Mouse (Mus musculus): ENCODE results near the gene Olfr922.

Gene Olfr922

GRCm38 (mm10) chr9:38814314-38814713 is at the start of gene Olfr922:
Olfr922 (plus strand) TSS chr9:38814614.
- no peak for DNase-seq (ENCODE audit: low read depth in 2 of 2, low spot score in 2 of 2)

DNA sequence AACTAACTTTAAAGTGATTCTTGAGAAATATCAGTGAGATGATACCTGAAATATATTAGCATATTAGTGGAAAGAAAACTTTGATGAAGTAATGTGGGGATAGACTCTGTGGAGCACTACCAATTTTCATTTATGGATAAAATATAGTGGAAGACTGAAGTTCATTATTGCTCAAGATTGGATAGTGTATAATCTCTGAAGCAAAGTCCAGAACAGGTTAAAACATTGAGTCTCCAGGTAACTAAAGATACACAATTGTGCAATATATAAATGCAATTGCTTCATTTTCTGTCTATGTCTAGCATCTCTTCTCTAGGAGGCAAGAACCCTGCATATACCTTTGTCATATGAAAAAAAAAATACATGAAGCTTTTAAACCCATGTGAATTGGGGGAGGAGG is 41.6 kb upstream of the Olfr922 start, which contains the start of gene Olfr921:
TSS of gene Olfr921 (plus strand) at position 301 of the 400 bp plus-strand sequence.
- no peak for DNase-seq (ENCODE audit: low read depth in 2 of 2, low spot score in 2 of 2)

DNA sequence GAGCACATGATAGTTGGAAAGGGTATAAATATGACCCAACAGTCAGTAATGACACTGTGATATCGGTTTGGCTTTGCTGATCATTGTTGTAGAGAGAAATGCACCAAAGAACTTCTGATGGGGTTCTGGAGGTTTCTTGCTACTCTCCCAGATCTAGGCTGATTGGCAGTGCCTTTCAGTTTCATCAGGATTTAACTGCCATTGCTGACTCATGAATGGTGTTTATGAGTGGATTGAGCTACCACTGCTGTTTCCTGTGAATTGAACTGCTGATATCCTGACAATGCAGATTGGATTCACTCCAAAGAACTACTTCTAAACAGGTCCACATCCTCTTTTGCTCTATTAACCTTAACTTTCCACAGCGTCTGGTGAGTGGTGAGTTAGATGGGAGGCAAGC is 21.7 kb upstream of the Olfr922 start:
- DNase-seq (ENCODE audit: low read depth in 2 of 2, low spot score in 2 of 2): no peak

GRCm38 (mm10) chr9:38805696-38806095 is 8.7 kb upstream of the Olfr922 start:
- no peak for DNase-seq (ENCODE audit: low read depth in 2 of 2, low spot score in 2 of 2)

DNA sequence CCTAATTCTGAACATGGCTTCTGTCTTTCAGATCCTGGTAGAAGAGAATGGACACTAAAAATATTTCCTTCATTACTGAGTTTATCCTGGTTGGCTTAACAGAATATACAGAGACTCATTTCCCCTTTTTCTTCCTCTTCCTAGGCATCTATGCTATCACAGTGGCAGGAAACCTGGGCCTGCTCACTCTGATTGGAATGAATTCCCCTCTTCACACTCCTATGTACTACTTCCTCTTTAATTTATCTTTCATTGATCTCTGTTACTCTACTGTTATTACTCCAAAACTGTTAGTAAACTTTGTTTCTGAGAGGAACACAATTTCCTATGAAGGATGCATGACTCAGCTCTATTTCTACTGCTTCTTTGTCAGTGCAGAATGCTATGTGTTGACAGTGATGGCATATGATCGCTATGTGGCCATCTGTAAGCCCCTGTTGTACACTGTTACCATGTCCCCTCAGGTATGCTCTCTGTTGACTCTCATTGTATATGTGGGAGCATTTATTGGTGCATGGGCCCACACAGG is 1.1 kb downstream of the Olfr922 start:
- DNase-seq (ENCODE audit: low read depth in 2 of 2, low spot score in 2 of 2): no peak

- no peak for DNase-seq (ENCODE audit: low read depth in 2 of 2, low spot score in 2 of 2)
These were observed 11.8 kb downstream of the Olfr922 start, which contains the start of gene Olfr923 for GRCm38 (mm10) chr9:38826245-38826644. Olfr923 (plus strand) TSS chr9:38826545.

DNA sequence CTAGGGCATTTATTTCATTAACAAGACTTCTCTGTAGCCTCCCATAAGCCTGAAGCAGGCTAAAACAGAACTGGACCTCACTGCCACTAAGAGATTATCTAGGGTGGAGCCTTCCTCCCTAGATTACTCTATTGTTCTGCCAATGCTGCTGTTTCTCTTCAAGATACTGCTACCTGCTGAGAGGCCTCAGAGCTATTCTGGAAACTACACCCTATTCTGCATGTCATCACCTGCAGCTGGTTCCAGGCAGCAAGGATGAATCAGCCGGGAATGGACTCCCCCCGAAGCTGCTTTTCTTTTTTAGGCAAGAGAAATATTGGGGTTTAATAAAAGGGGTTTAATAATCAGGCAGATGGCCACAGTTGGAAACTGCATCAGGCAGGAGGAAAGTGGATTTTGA is 18.6 kb downstream of the Olfr922 start:
- DNase-seq (ENCODE audit: low read depth in 2 of 2, low spot score in 2 of 2): no peak

DNA sequence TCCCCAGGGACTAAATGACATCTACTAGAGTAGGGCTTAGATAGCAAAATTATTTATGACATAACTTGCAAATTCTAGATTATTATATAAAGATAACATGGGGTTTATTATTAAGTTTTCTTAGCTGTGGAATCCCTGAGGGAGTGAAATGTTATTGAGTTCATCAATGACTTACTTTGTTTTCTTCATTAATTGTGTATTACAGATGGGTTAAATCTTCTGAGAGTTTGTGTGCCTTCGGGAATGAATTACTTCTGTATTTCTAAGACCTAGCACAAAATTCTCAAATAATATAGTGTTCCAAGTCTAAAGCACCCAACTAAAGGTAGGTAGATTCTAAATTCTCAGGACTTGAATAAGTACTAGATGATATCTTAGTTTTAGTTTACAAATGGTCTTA is 29.7 kb downstream of the Olfr922 start, which contains the start of gene Olfr924:
TSS of gene Olfr924 (plus strand) at position 301 of the 400 bp plus-strand sequence.
- no peak for DNase-seq (ENCODE audit: low read depth in 2 of 2, low spot score in 2 of 2)

DNA sequence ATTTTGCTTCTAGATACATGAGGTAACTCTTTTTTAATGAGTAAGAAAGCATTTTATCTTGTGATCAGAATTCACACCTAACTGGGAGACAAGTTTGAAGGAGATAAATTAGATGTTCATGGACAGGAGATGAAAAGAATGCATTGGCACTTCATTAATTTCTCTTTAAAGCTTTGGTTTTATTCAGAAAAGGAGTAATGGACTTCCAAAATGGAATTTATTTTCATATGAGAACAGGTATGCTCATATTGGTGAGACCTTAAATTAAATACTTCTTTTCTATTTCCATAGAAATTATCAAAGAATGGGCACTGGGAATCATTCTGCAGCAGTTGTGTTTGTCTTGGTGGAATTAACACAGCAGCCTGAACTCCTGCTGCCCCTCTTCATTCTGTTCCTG is 40.3 kb downstream of the Olfr922 start, which contains the start of gene Olfr26:
TSS of gene Olfr26 (plus strand) at position 301 of the 400 bp plus-strand sequence.
- no peak for DNase-seq (ENCODE audit: low read depth in 2 of 2, low spot score in 2 of 2)

All from CD8-positive naive resting alpha-beta T cell, adult 2 months (primary cell).